8 mouse cellular contexts compared by ENCODE assay signal in genomic region chr19:55592876-55593691, GRCm38 (mm10).
DNase-seq lines count a peak whose midpoint lies in the region; ATAC-seq lines count a peak whose summit lies in the region.

No protein-coding gene starts in this region.

- peak; percentile 75 for ATAC-seq in neural tube, embryonic 13.5 days (ENCODE audit: low read depth)

- 24% methylated on average over 26 of the region's 26 CpGs for WGBS in large intestine, adult 2 months
- 15% methylated on average over 26 of the region's 26 CpGs for WGBS in neural tube, embryonic 13.5 days

- H3K9ac ChIP-seq in neural tube, embryonic 13.5 days, result no peak overlapping the region; the same call in 1 of the 2 replicates

- H3K27me3 ChIP-seq in neural tube, embryonic 13.5 days, result peaks cover 78% of the 10 kb centered on the region

- H3K4me3 ChIP-seq in neural tube, embryonic 13.5 days, result no peak overlapping the region

- peak overlapping the region; percentile 42; the same call in 1 of the 2 replicates for H3K27ac ChIP-seq in neural tube, embryonic 13.5 days (replicated peaks)

- no peaks in the 10 kb centered on the region for H3K36me3 ChIP-seq in neural tube, embryonic 13.5 days

- peak overlapping the region; percentile 19 for H3K4me2 ChIP-seq in neural tube, embryonic 13.5 days

- peaks cover 48% of the 10 kb centered on the region for H3K4me1 ChIP-seq in neural tube, embryonic 13.5 days (replicated peaks)

- DNase-seq in right cerebral cortex, postnatal 4 days, result peak; percentile 28
- no peak for DNase-seq in right cerebral cortex, postnatal 25 days
- DNase-seq in forelimb bud, embryonic 11.5 days (ENCODE audit: low read depth, low spot score), result peak; percentile 87
- peak; percentile 96 for DNase-seq in large intestine, adult 2 months (ENCODE audit: low read depth, low spot score)
- no peak for DNase-seq in thymus, postnatal 10 days (ENCODE audit: low spot score in 2 of 2)
- no peak for DNase-seq in urinary bladder, postnatal 4 days (ENCODE audit: low spot score in 2 of 2)
- no peak for DNase-seq in ovary, postnatal 36 days (ENCODE audit: low spot score)

- no peaks in the 10 kb centered on the region for H3K9me3 ChIP-seq in neural tube, embryonic 13.5 days

Comparison
In these comparisons a context has a peak if more than half of its experiments do, and no peak if none do; other contexts are left out.
1. DNase-seq: peak in right cerebral cortex, postnatal 4 days (single experiment), forelimb bud, embryonic 11.5 days (single experiment) and large intestine, adult 2 months (single experiment); none in right cerebral cortex, postnatal 25 days (single experiment), thymus, postnatal 10 days (0 of 2), urinary bladder, postnatal 4 days (0 of 2) and ovary, postnatal 36 days (single experiment).